Mouse (Mus musculus) erythroblast, adult 5-6 weeks (primary cell): ENCODE data around the gene Trrap. TPM values are rescaled to one million over a fixed set of nuclear protein-coding genes. Genes with fewer than 3 reads are reported as not detected.

Experiments used
- ATAC-seq: replicated peaks from 2 replicates; pipeline ENCODE4 v1.8.0; 2016; ENCODE audit warnings: moderate number of reproducible peaks, mild to moderate bottlenecking, moderate TSS enrichment, inconsistent platforms; ENCODE audit not compliant: poor library complexity, low FRiP score, severe bottlenecking
- total RNA-seq, 2 experiments: library from RNA; stranded (forward) in 1 of 2; stranded (reverse) in 1 of 2; fragments of 150-400 nt in 1 of 2; fragments of 200-764, 138-1000 nt in 1 of 2; gene quantifications; 2 replicates each; pipeline versions ENCODE4 v1.2.3 to v1.2.4; 2015 to 2017; ENCODE audit warnings: low replicate concordance in 2 of 2

Gene Trrap
- total RNA-seq, 2 experiments from 2014 or later: 16.5 to 17.7 TPM

DNA sequence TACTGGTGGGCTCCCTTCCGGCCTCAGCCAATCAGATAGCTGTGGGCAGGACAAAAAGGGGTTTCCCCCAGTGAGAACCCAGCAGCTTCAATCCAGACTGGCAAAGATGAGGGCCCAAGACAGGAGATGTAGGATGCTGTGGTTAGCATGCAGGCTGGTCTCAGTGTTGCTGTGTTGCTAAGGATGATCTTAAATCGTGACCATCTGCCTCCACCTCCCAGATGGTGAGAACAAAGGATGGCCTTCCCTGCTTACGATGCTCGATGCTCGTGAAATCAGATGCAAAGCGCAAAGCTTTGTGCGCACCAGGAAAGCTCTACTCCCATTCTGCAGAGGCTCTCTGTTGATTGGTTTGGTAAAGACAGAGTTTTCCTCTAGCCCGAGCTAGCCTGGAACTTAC, 93.4 kb downstream of the Trrap start:
- no peak for ATAC-seq

GRCm38 (mm10) chr5:144866923-144867322, 99.4 kb downstream of the Trrap start:
- no peak for ATAC-seq

DNA sequence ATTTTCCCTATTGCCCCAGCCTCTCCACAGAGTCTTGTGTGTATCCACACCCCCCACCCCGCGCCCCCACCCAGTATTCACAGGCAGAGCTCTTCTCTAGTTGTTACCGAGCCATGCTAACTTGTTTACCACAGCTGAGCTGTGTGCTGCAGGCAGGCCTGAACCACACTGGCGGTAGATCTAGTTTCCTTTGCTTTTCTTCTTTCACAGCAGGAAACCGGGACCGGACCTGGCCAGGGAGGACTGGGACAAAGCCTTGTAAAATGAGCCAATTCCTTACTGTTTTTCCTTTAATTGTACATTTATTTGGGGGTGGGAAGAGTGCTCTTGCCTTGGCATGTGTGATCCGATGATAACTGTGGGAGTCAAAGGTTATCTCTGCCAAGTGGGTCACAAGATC, 101.9 kb downstream of the Trrap start:
- no peak for ATAC-seq

DNA sequence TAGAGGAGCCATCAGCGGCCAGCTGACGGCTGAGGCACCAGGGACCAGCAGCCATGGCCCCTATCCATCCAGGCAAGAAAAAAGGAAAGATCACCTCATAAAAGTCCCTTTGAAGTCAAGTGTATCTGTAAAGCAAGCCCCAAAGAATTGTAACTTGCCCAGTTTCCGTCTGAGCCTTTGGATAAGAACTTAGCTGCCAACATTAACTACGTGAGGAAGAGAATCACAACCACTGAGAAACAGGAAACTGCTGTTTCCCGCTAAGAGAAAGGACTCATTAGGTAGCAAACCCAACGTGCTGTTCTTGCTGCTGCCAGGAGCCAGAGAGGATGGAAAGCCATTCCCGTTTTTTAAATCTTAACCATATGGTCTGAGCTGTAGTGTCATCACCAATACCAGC, 103.2 kb downstream of the Trrap start:
- ATAC-seq: no peak

DNA sequence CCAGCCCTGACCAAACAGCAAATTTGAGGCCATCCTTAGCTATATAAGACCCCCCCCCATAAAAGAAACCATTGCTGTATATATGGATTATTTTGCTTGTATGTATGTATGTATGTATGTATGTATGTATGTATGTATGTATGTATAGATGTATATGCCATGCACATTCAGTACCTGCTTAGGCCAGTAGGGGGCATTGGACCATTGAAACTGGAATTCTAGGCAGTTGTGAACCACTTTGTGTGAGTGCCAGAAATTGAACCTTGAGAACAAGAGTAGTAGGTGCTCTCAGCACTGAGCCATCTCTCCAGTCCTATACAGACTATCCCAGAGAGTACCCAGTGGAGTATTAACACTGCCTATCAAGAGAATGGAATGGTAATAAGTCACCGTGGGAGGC, 104.2 kb downstream of the Trrap start:
- no peak for ATAC-seq

GRCm38 (mm10) chr5:144872326-144872725, 104.8 kb downstream of the Trrap start:
- ATAC-seq: no peak

DNA sequence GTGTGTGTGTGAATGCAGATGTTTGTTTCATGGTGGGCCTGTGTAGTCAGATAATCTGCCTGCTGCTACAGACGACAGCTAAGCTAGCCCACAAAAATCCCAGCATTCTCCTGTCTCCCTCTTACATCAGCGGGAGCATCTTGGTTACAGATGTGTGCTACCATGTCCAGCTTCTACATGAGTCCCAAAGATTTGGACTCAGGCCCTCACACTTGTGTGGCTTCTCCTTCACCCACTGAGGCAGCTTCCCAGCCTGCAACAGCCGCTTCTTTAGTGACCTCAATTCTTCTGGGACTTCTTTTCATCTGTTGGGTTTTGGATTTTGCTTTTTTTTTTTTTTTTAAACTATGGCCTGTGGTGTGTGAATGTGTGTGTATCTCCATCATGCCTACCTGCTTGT, 105.3 kb downstream of the Trrap start:
- no peak for ATAC-seq

GRCm38 (mm10) chr5:144875227-144875626, 107.7 kb downstream of the Trrap start:
- no peak for ATAC-seq

DNA sequence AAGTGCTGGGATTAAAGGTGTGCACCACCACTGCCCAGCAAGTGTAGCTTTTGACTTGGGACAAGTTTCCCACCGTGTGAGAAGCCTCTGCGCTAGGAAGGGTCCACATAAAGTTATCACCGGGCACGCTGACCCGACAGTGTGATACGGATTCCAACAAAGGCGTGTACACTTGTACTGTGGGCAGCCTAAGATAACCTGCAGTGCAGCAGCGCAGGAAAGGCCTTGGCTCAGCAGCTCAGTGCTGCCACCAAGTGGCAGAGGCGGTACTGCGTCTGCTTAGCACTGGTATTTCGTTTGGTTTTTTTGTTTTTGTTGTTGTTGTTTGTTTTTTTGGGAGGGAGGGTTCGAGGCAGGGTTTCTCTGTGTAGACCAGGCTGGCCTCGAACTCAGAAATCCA, 108.4 kb downstream of the Trrap start:
- ATAC-seq: peak; percentile 85

GRCm38 (mm10) chr5:144877021-144877420, 109.5 kb downstream of the Trrap start:
- ATAC-seq: no peak

DNA sequence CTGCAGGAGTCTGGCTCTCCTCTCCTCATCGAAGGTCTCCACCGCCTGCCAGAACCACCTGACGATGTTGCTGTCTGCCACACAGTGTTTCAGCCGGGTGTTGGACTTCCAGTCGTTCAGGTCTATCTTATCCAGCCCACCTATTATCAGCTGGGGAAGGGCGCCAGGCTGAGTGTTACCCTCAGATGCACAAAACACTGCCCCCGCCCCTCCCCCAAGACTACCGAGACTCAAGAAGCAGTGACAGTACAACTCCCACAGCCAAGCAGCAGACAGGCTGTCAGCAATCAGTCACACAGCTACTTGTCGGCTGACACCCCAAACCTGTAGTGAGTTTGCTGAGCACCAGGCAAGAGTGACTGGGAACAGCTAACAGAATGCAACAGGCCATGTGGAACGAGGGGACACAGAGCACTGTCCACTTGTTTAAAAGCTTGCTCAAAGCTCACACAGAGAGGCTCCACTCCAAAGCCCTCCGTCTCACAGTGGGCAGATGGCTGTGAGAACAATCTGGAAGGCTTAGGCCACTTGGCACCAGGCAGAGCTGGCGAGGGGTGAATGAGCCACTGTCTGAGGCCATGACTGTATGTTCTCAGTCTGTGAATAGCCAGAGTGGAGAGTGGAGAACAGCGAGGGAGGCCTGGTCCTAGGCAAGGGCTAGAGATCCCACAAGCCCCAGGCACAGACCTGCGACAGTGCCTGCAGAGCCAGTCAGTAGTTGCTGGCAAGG, 114.3 kb downstream of the Trrap start:
- ATAC-seq: no peak

DNA sequence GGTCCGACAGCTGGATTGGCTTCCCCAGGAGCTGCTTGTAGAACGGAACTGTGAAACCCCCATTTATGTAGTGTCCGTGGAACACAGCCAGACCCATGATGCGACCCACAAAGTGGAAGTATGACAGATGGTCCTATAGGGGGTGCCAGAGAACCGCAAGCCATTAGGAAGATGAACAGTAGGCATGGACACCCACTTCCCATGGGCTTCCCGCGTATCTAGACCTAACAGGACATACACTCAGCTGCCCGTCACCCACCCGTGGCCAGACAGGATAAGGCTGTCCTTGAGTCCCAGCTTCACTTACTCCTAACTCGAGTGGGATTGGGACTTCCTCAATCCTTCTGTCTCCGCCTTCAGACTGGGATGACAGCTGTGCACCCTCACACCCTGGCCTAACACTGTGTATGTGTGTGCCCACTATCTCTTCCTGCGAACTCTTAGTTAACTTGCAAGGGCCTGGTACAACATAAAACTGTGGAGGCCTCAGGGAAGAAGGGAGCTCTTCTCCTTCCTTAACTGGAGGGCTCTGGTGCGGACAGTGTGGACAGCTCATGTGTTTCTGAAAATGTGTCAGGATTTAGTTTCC, 117.2 kb downstream of the Trrap start:
- ATAC-seq: no peak

- ATAC-seq: no peak
Measured at GRCm38 (mm10) chr5:144885968-144886650, 118.6 kb downstream of the Trrap start.

DNA sequence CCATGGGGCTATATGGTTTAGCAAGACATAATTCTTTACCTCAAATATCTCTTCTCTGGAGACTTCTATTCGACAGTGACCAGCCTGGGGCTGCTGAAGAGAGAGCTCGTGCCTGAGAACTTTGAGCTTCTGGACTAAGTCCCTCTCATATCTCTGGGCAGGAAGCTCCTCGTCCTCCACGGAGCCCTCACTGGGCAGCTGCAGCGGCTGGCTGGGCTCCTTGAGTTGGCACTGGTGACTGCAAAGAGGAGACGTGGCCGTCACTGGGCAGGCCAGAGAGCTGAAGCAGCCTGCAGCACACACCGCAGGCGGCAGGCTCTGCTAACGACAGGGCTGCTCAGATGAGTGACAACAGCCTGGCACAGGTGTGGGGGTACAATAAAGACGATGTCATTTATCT, 123.7 kb downstream of the Trrap start:
- ATAC-seq: no peak

- ATAC-seq: no peak
Measured at GRCm38 (mm10) chr5:144897881-144898280, 130.3 kb downstream of the Trrap start.

DNA sequence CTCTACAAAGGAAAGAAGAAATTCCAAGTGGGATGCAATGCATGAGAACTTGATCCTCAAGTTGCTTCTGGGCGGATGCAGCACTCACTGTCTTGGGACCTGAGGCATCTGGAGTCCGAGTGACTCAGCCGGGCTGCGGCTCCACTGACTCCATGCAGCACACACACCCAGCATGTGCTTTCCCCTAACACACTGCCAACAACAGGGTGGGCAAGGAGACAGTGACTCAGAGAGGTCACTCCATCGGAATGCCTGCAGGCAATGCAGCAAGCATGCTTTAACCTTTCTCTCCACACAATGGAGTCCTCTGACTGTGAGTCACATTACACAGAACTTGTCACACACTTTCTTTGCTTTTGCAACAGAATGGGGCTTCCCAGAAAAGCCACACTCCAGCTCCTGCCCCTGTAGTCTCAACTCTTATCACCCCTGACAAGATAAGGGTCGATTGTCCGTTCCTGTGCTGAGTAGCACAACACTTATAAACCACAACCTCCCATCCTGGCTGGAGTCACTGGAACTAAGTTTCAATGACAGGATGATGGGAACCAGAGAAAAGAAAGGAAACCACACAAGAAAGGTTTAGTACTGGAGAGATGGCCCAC, 131.0 kb downstream of the Trrap start:
- no peak for ATAC-seq

- no peak for ATAC-seq
Measured at GRCm38 (mm10) chr5:144901035-144901434, 133.5 kb downstream of the Trrap start.

DNA sequence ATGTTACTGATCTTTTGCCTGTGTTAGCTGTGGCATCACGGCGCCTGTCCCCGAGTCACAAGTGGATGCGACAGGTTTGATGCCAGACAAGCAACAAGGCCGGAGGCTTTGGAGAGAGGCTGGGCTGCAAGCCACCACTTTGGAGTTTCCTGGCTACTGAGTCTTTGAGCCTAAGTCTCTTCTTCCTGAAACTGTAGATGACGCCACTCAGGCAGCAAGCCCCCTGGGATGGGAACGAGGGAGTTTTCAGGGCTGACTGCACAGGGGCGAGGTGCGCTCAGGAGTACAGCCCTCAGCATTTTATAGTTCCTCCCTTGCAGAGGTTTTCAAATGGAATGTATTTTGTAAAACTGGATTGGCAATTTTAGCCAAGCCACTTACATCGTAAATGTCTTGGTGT, 134.3 kb downstream of the Trrap start:
- ATAC-seq: no peak

GRCm38 (mm10) chr5:144904356-144905134, 137.0 kb downstream of the Trrap start:
- ATAC-seq: no peak

DNA sequence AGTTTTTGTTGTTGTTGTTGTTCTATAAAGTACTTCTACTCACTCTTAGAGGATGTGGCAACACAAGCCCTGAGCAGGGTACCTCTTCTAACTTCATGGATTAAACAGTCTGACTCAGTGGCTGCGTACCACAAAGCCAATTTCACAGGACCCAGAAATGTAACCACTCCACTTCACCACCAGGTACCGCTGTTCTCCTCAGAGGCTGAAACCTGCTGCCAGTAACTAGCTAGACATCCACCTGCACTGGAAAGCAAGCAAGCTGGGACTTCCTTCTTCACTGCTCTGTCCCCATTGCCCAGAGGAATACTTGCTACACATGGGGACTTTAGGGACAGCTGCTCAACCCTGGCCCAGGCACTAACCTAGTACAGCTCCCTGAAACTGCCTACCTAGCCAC, 140.1 kb downstream of the Trrap start:
- ATAC-seq: no peak
